8 mouse cellular contexts compared by ENCODE assay signal in genomic region chr5:113992339-113992831, GRCm38 (mm10). TPM values are rescaled to one million over a fixed set of nuclear protein-coding genes. Genes with fewer than 3 reads are reported as not detected.
DNase-seq lines count a peak whose midpoint lies in the region; ATAC-seq and TF ChIP-seq lines count a peak whose summit lies in the region.

No protein-coding gene starts in this region.

- TF ChIP-seq EP300 in liver, embryonic 14.5 days (IDR thresholded peaks at IDR 0.05; ENCODE audit: low read depth): no peak

- H3K27me3 ChIP-seq in hindbrain, embryonic 12.5 days: no peaks in the 10 kb centered on the region
- H3K27me3 ChIP-seq in liver, embryonic 14.5 days (ENCODE audit: control insufficient read depth, insufficient read depth, low read length): no peaks in the 10 kb centered on the region

- TF ChIP-seq POLR2A in embryonic fibroblast, embryonic 13.5 days (IDR thresholded peaks at IDR 0.05; ENCODE audit: low read depth, low read length): 0 out of 2 replicates have a peak, but pooled peaks have one; percentile 8

- no peak for ATAC-seq in hindbrain, embryonic 12.5 days (ENCODE audit: low FRiP score)
- no peak for ATAC-seq in liver, embryonic 14.5 days (ENCODE audit: insufficient read depth)

- H3K27ac ChIP-seq in embryonic fibroblast, embryonic 13.5 days (ENCODE audit: insufficient read depth, low read length): peak overlapping the region; percentile 97
- H3K27ac ChIP-seq in hindbrain, embryonic 12.5 days: peak overlapping the region; percentile 90
- peak overlapping the region; percentile 94 for H3K27ac ChIP-seq in liver, embryonic 14.5 days

- peak overlapping the region; percentile 79 for H3K9ac ChIP-seq in hindbrain, embryonic 12.5 days
- H3K9ac ChIP-seq in liver, embryonic 14.5 days (replicated peaks): peak overlapping the region; percentile 91

- peaks cover 9% of the 10 kb centered on the region for H3K36me3 ChIP-seq in hindbrain, embryonic 12.5 days
- peaks cover 2% of the 10 kb centered on the region; the same call in 1 of the 2 replicates for H3K36me3 ChIP-seq in liver, embryonic 14.5 days (replicated peaks; ENCODE audit: control insufficient read depth, insufficient read depth, low read depth)

- H3K4me2 ChIP-seq in hindbrain, embryonic 12.5 days (replicated peaks): peak overlapping the region; percentile 81
- H3K4me2 ChIP-seq in liver, embryonic 14.5 days (ENCODE audit: low read depth): peak overlapping the region; percentile 99

- peaks cover 23% of the 10 kb centered on the region for H3K4me1 ChIP-seq in embryonic fibroblast, embryonic 13.5 days (ENCODE audit: control insufficient read depth, insufficient read depth, low read length)
- peaks cover 36% of the 10 kb centered on the region for H3K4me1 ChIP-seq in hindbrain, embryonic 12.5 days
- peaks cover 36 to 46% of the 10 kb centered on the region in 2 experiments for H3K4me1 ChIP-seq in liver, embryonic 14.5 days (replicated peaks; ENCODE audit: control insufficient read depth in 2 of 2, insufficient read depth in 2 of 2, low read length in 1 of 2)

- no peak for TF ChIP-seq CTCF in embryonic fibroblast, embryonic 13.5 days (IDR thresholded peaks at IDR 0.05; ENCODE audit: borderline replicate concordance, insufficient read depth, low read length)
- TF ChIP-seq CTCF in liver, embryonic 14.5 days (IDR thresholded peaks at IDR 0.05; ENCODE audit: low read depth): no peak

- 37% methylated on average over 12 of the region's 12 CpGs for WGBS in hindbrain, embryonic 12.5 days
- WGBS in liver, embryonic 14.5 days (ENCODE audit: insufficient replicate concordance): 2% methylated on average over 12 of the region's 12 CpGs

- DNase-seq in right cerebral cortex, postnatal 4 days: peak; percentile 41
- no peak for DNase-seq in right cerebral cortex, postnatal 14 days
- DNase-seq in liver, embryonic 14.5 days (ENCODE audit: low read depth in 3 of 3, low spot score in 3 of 3): peak in 1 of 3 experiments; percentile 68
- DNase-seq in naive thymus-derived CD4-positive, alpha-beta T cell, adult 2 months (ENCODE audit: low read depth): peak; percentile 86
- DNase-seq in frontal cortex, postnatal 25 days (ENCODE audit: low spot score in 2 of 2): no peak
- DNase-seq in right cerebral cortex, postnatal 25 days: no peak

- H3K4me3 ChIP-seq in embryonic fibroblast, embryonic 13.5 days (ENCODE audit: insufficient read depth, low read length): peak overlapping the region; percentile 69
- peak overlapping the region; percentile 72 for H3K4me3 ChIP-seq in hindbrain, embryonic 12.5 days
- H3K4me3 ChIP-seq in liver, embryonic 14.5 days (ENCODE audit: insufficient read depth in 1 of 2, low read depth in 2 of 2, low read length in 2 of 2): peak overlapping the region; percentile 81 to 92

- no peaks in the 10 kb centered on the region for H3K9me3 ChIP-seq in hindbrain, embryonic 12.5 days (replicated peaks)
- no peaks in the 10 kb centered on the region for H3K9me3 ChIP-seq in liver, embryonic 14.5 days (ENCODE audit: control insufficient read depth, low read length)

RNA-seq across cellular contexts. Expression of gene Ssh1, which starts 1.3 kb away (rescaled TPM):
- 21.0 and 22.9 TPM in 2 replicates for polyA plus RNA-seq in embryonic fibroblast, embryonic 13.5 days (2011; ENCODE audit: insufficient read length, low read depth, missing spikeins)
- 22.4 and 27.9 TPM in 2 replicates for polyA plus RNA-seq in hindbrain, embryonic 12.5 days (2016; fragmentation: Nextera tagmentation; extraction: Ambion mirVana)
- 4.8 and 4.9 TPM in 2 replicates for polyA plus RNA-seq in liver, embryonic 14.5 days (2012; rRNA removed)
- 6.7 TPM in 2 replicates for polyA plus RNA-seq in liver, embryonic 14.5 days (2014; fragmentation: Nextera tagmentation; extraction: Ambion mirVana)

RNA-seq across cellular contexts. Expression of gene Dao, which starts 11.1 kb away (rescaled TPM):
- polyA plus RNA-seq in embryonic fibroblast, embryonic 13.5 days (2011; ENCODE audit: insufficient read length, low read depth, missing spikeins): not detected in 2 replicates
- not detected in 2 replicates for polyA plus RNA-seq in hindbrain, embryonic 12.5 days (2016; fragmentation: Nextera tagmentation; extraction: Ambion mirVana)
- polyA plus RNA-seq in liver, embryonic 14.5 days (2012; rRNA removed): not detected in 2 replicates
- polyA plus RNA-seq in liver, embryonic 14.5 days (2014; fragmentation: Nextera tagmentation; extraction: Ambion mirVana): not detected in 2 replicates

Comparison
In these comparisons a context has a peak if more than half of its experiments do, and no peak if none do; other contexts are left out.
1. DNase-seq: peak in right cerebral cortex, postnatal 4 days (single experiment) and naive thymus-derived CD4-positive, alpha-beta T cell, adult 2 months (single experiment); none in right cerebral cortex, postnatal 14 days (single experiment), frontal cortex, postnatal 25 days (0 of 2) and right cerebral cortex, postnatal 25 days (single experiment).
2. Peak in every context shown above with its lines, with median percentiles within 50 percentile points of each other: H3K27ac ChIP-seq and H3K4me3 ChIP-seq.